In the genomic region with DNA sequence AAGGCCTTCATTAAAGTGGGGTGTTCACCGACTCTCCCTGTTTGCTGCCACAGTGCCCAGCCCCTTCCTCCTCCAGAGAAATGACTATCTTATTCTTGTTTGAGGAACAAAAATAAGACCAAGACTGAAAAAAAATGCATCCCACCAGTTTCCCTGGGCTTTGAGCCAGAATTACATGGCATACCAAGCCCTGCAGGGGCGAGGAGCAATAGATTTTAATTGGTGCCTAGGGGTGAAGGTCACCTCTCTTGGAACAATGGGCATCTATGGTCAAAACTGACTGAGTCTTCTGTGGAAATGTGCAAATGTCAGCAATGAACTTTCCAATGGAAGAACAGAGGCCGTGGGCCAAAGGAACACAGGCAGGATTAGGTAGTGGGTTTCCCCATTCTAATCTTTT, we compare ENCODE assay signal across 25 mouse cellular contexts.
DNase-seq lines count a peak whose midpoint lies in the region; ATAC-seq and TF ChIP-seq lines count a peak whose summit lies in the region.
"Had no signal": no experiment of that assay in that cellular context is flagged by ENCODE, and none has a peak within 500 bp of the region (broad histone marks: within the 10 kb centered on the region; RNA-seq: fewer than 3 reads in every experiment).

No protein-coding gene starts in this region.

- peaks cover 4% of the 10 kb centered on the region; the same call in 1 of the 2 replicates for H3K4me1 ChIP-seq in forebrain, embryonic 14.5 days (ENCODE audit: control insufficient read depth, insufficient read depth, low read length)
- no peaks in the 10 kb centered on the region for H3K4me1 ChIP-seq in forebrain, postnatal 0 days (ENCODE audit: insufficient read depth)
- peaks cover 5% of the 10 kb centered on the region; the same call in 1 of the 2 replicates for H3K4me1 ChIP-seq in midbrain, embryonic 15.5 days
- H3K4me1 ChIP-seq: embryonic facial prominence, embryonic 12.5 days had no signal

- no peak for TF ChIP-seq CTCF in forebrain, postnatal 0 days (IDR thresholded peaks at IDR 0.05; ENCODE audit: low read depth)

- no peak for ATAC-seq in forebrain, embryonic 14.5 days
- no peak for ATAC-seq in forebrain, postnatal 0 days
- no peak for ATAC-seq in midbrain, embryonic 15.5 days (replicated peaks)
- ATAC-seq: forebrain, embryonic 13.5 days; hindbrain, embryonic 16.5 days; inflammation-experienced regulatory T-cells, adult 6 months; intestine, embryonic 16.5 days; Patski had no signal

- no peak overlapping the region for H3K4me3 ChIP-seq in forebrain, embryonic 14.5 days (ENCODE audit: low read depth, low read length)
- no peak overlapping the region for H3K4me3 ChIP-seq in forebrain, postnatal 0 days (ENCODE audit: low read depth, low read length)
- H3K4me3 ChIP-seq in midbrain, embryonic 15.5 days = no peak overlapping the region
- H3K4me3 ChIP-seq: embryonic facial prominence, embryonic 12.5 days; erythroblast, embryonic 14.5 days; forebrain, embryonic 13.5 days; gastrocnemius, adult 2 months; hindbrain, embryonic 12.5 days had no signal

- no peaks in the 10 kb centered on the region for H3K9me3 ChIP-seq in forebrain, embryonic 14.5 days (replicated peaks; ENCODE audit: control insufficient read depth, low read length)
- no peaks in the 10 kb centered on the region for H3K9me3 ChIP-seq in forebrain, postnatal 0 days (ENCODE audit: low read length)
- H3K9me3 ChIP-seq in midbrain, embryonic 15.5 days = no peaks in the 10 kb centered on the region
- H3K9me3 ChIP-seq: embryonic facial prominence, embryonic 12.5 days; forebrain, embryonic 13.5 days; hindbrain, embryonic 12.5 days had no signal

- DNase-seq in embryo, embryonic 10 days (ENCODE audit: low spot score) = peak; percentile 16
- DNase-seq in embryo, embryonic 9.5 days (ENCODE audit: extremely low spot score) = no peak
- DNase-seq in forebrain, embryonic 14.5 days (ENCODE audit: low spot score) = peak; percentile 32
- DNase-seq in forebrain, postnatal 0 days = no peak
- peak; percentile 28 for DNase-seq in embryo, embryonic 10.5 days (ENCODE audit: low spot score)
- peak; percentile 73 for DNase-seq in retina, embryonic 14.5 days (ENCODE audit: low spot score)
- no peak for DNase-seq in urinary bladder, adult 18-20 months (ENCODE audit: low spot score in 2 of 2)
- DNase-seq: adrenal gland, postnatal 14 days; cerebellum, adult 11-12 months; cerebellum, adult 8-10 months; cerebellum, postnatal 36 days; gastrocnemius, adult 2 months; gastrocnemius, postnatal 14 days; heart, adult 11 months; kidney, adult 18-20 months had no signal

- no peaks in the 10 kb centered on the region for H3K36me3 ChIP-seq in forebrain, embryonic 14.5 days (ENCODE audit: control insufficient read depth, insufficient read depth, low read length)
- H3K36me3 ChIP-seq in forebrain, postnatal 0 days (ENCODE audit: insufficient read depth) = no peaks in the 10 kb centered on the region
- H3K36me3 ChIP-seq in midbrain, embryonic 15.5 days (replicated peaks) = no peaks in the 10 kb centered on the region
- H3K36me3 ChIP-seq: embryonic facial prominence, embryonic 12.5 days; hindbrain, embryonic 12.5 days had no signal

- no peak overlapping the region for H3K27ac ChIP-seq in forebrain, embryonic 14.5 days (ENCODE audit: low read depth, low read length)
- no peak overlapping the region for H3K27ac ChIP-seq in forebrain, postnatal 0 days (ENCODE audit: low read depth, low read length)
- no peak overlapping the region for H3K27ac ChIP-seq in midbrain, embryonic 15.5 days
- H3K27ac ChIP-seq: embryonic facial prominence, embryonic 12.5 days; forebrain, embryonic 13.5 days; gastrocnemius, adult 2 months; hindbrain, embryonic 12.5 days had no signal

- WGBS in forebrain, embryonic 14.5 days = 19% methylated on average over 3 of the region's 3 CpGs
- 38% methylated on average over 3 of the region's 3 CpGs for WGBS in forebrain, postnatal 0 days
- WGBS in midbrain, embryonic 15.5 days = 69% methylated on average over 3 of the region's 3 CpGs

- no peak overlapping the region for H3K9ac ChIP-seq in forebrain, embryonic 14.5 days (ENCODE audit: low read length)
- no peak overlapping the region for H3K9ac ChIP-seq in forebrain, postnatal 0 days
- H3K9ac ChIP-seq in midbrain, embryonic 15.5 days = no peak overlapping the region
- H3K9ac ChIP-seq: embryonic facial prominence, embryonic 12.5 days; forebrain, embryonic 13.5 days; hindbrain, embryonic 12.5 days had no signal

- no peaks in the 10 kb centered on the region for H3K27me3 ChIP-seq in forebrain, embryonic 14.5 days (replicated peaks; ENCODE audit: control insufficient read depth, insufficient read depth, low read length)
- no peaks in the 10 kb centered on the region for H3K27me3 ChIP-seq in forebrain, postnatal 0 days (ENCODE audit: insufficient read depth, low read length)
- no peaks in the 10 kb centered on the region for H3K27me3 ChIP-seq in midbrain, embryonic 15.5 days (replicated peaks)
- H3K27me3 ChIP-seq: embryonic facial prominence, embryonic 12.5 days; forebrain, embryonic 13.5 days; hindbrain, embryonic 12.5 days; Patski had no signal

- no peak overlapping the region for H3K4me2 ChIP-seq in forebrain, embryonic 14.5 days (ENCODE audit: low read length)
- H3K4me2 ChIP-seq in forebrain, postnatal 0 days (ENCODE audit: low read depth) = no peak overlapping the region
- no peak overlapping the region for H3K4me2 ChIP-seq in midbrain, embryonic 15.5 days
- H3K4me2 ChIP-seq: embryonic facial prominence, embryonic 12.5 days; forebrain, embryonic 13.5 days; heart, embryonic 11.5 days; hindbrain, embryonic 12.5 days had no signal

Comparison
In these comparisons a context has a peak if more than half of its experiments do, and no peak if none do; other contexts are left out.
1. DNase-seq: peak in embryo, embryonic 10 days (single experiment), forebrain, embryonic 14.5 days (single experiment), embryo, embryonic 10.5 days (single experiment) and retina, embryonic 14.5 days (single experiment); none in embryo, embryonic 9.5 days (single experiment), forebrain, postnatal 0 days (single experiment) and urinary bladder, adult 18-20 months (0 of 2).